Mouse (Mus musculus): ENCODE measurements around the gene Gtse1. TPM values are rescaled to one million over a fixed set of nuclear protein-coding genes. Genes with fewer than 3 reads are reported as not detected.

Gtse1 gene
- total and polyA plus RNA-seq, 3 experiments, result 26.3 to 99.4 (median 54.3) TPM

DNA sequence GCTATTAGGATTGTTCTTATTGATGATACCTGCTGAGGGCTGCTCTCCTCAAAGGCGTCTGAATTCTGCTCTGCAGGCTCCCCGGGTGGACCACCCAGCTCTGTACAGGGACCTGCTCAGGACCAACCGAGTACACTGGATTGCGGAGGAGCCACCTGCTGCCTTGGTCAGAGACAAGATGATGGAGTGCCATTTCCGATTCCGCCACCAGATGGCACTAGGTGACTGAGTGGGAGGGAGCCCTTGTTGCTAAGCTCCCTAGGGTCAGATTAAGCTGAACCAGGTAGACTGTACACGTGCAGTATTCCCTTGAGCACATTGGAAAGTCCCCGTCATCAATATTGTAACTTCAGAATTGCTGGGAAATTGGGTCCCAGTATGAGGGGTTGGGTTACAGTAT lies 36.7 kb downstream of the Gtse1 start:
- Histone ChIP-seq H3K4me3 (ENCODE audit: low read depth, low read length) (no peak overlapping the region), H3K36me3 (replicated peaks) (peaks cover 100% of the 10 kb centered on the region), H3K9me3 (replicated peaks) (no peaks in the 10 kb centered on the region), H3K27me3 (ENCODE audit: insufficient read depth, low read length) (no peaks in the 10 kb centered on the region), H3K4me1 (ENCODE audit: insufficient read depth, low read depth, low read length) (peaks cover 9% of the 10 kb centered on the region; the same call in 1 of the 2 replicates)
- DNase-seq (ENCODE audit: low spot score) (peak; percentile 57), ATAC-seq (ENCODE audit: extremely low read depth, insufficient number of reproducible peaks, low FRiP score, poor library complexity, severe bottlenecking) (peak; percentile 32; the same call in 1 of the 2 replicates)
- no peak for TF ChIP-seq GATA2 (IDR thresholded peaks at IDR 0.05; ENCODE audit: borderline replicate concordance, low read depth, low read length)
- TF ChIP-seq TAL1 (conservative IDR thresholded peaks at IDR 0.05; ENCODE audit: low read depth, low read length), result no peak
- TF ChIP-seq GATA1 (IDR thresholded peaks at IDR 0.05; ENCODE audit: borderline replicate concordance, low read length), result no peak
- peak; percentile 93 for TF ChIP-seq CTCF (IDR thresholded peaks at IDR 0.05; ENCODE audit: low read depth, low read length)
- TF ChIP-seq POLR2AphosphoS5 (IDR thresholded peaks at IDR 0.05; ENCODE audit: insufficient replicate concordance, low read depth, low read length), result no peak

DNA sequence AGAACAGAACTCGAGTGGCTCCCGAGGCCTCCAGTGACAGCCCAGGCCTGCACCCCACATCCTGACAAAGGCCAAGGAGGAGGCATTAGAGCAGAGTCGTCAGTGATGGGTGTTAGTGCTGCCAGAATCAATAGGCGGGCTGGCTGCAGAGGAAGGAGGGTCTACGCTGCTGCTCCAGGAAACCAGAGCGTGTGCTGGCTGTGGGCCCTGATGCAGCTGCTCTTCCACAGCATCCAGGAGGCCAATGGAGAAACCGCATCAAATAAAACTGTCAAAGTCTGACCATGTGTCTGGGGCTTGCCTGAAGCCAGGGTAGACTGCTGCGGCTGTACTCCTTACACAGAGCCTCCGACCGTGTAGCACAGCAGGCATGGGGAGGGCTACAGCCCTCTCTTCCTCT lies 37.6 kb downstream of the Gtse1 start:
- DNase-seq (ENCODE audit: low spot score) (no peak), ATAC-seq (ENCODE audit: extremely low read depth, insufficient number of reproducible peaks, low FRiP score, poor library complexity, severe bottlenecking) (no peak)
- Histone ChIP-seq H3K27me3 (ENCODE audit: insufficient read depth, low read length) (no peaks in the 10 kb centered on the region), H3K4me1 (ENCODE audit: insufficient read depth, low read depth, low read length) (peaks cover 17% of the 10 kb centered on the region), H3K4me3 (ENCODE audit: low read depth, low read length) (no peak overlapping the region), H3K9me3 (replicated peaks) (no peaks in the 10 kb centered on the region), H3K36me3 (replicated peaks) (peaks cover 100% of the 10 kb centered on the region)
- TF ChIP-seq POLR2AphosphoS5 (IDR thresholded peaks at IDR 0.05; ENCODE audit: insufficient replicate concordance, low read depth, low read length), result no peak
- no peak for TF ChIP-seq GATA2 (IDR thresholded peaks at IDR 0.05; ENCODE audit: borderline replicate concordance, low read depth, low read length)
- TF ChIP-seq CTCF (IDR thresholded peaks at IDR 0.05; ENCODE audit: low read depth, low read length), result no peak
- no peak for TF ChIP-seq GATA1 (IDR thresholded peaks at IDR 0.05; ENCODE audit: borderline replicate concordance, low read length)
- TF ChIP-seq TAL1 (conservative IDR thresholded peaks at IDR 0.05; ENCODE audit: low read depth, low read length), result no peak

DNA sequence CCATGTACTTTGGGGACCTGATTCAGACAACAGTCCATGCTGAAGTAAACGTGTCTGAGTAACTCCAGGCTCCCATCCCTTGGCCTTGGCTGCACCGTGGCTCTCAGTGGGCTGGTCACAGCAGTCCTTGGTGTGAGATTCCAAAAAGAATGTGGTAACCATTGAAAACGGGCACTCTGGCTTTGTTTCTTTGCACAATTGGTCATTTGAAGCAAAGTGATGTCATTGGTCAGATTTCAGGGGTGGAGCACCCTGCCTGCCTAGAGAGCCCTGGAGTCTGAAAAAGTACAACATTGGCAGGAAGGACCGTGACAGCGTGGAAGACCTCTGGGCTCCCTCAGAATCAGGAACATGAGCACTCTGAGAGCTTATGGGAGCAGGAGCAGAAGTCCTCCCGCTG lies 39.9 kb downstream of the Gtse1 start:
- DNase-seq (ENCODE audit: low spot score), result no peak
- Histone ChIP-seq H3K27me3 (ENCODE audit: insufficient read depth, low read length) (peaks cover 2% of the 10 kb centered on the region; the same call in 1 of the 2 replicates), H3K9me3 (replicated peaks) (no peaks in the 10 kb centered on the region), H3K4me3 (ENCODE audit: low read depth, low read length) (no peak overlapping the region), H3K4me1 (ENCODE audit: insufficient read depth, low read depth, low read length) (peaks cover 34% of the 10 kb centered on the region), H3K36me3 (replicated peaks) (peaks cover 91% of the 10 kb centered on the region)
- TF ChIP-seq GATA2 (IDR thresholded peaks at IDR 0.05; ENCODE audit: borderline replicate concordance, low read depth, low read length) (no peak), CTCF (IDR thresholded peaks at IDR 0.05; ENCODE audit: low read depth, low read length) (no peak), POLR2AphosphoS5 (IDR thresholded peaks at IDR 0.05; ENCODE audit: insufficient replicate concordance, low read depth, low read length) (no peak), TAL1 (conservative IDR thresholded peaks at IDR 0.05; ENCODE audit: low read depth, low read length) (no peak), GATA1 (IDR thresholded peaks at IDR 0.05; ENCODE audit: borderline replicate concordance, low read length) (no peak)
- ATAC-seq (ENCODE audit: extremely low read depth, insufficient number of reproducible peaks, low FRiP score, poor library complexity, severe bottlenecking), result no peak

DNA sequence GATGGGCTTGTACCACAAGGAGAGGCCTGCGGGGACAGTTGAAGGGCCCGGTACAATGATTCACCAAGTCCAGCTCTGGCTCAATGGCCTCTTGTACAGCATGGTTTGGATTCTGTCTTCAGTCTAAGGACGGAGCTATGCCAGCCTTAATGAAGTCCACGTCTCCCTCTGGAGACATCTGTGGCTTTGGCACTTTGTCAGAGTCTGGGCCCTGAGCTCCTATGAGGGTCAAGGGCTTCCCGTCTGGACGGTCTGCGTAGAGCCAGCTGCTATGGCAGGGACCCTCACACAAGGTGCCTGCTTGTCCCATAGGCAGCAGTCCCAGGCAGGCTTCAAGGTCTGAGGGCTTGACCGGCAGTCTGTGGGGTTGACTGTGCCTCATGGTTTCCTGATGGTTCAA lies 40.8 kb downstream of the Gtse1 start:
- Histone ChIP-seq H3K4me1 (ENCODE audit: insufficient read depth, low read depth, low read length) (peaks cover 42% of the 10 kb centered on the region), H3K4me3 (ENCODE audit: low read depth, low read length) (no peak overlapping the region), H3K27me3 (ENCODE audit: insufficient read depth, low read length) (peaks cover 5% of the 10 kb centered on the region; the same call in 1 of the 2 replicates), H3K9me3 (replicated peaks) (no peaks in the 10 kb centered on the region), H3K36me3 (replicated peaks) (peaks cover 88% of the 10 kb centered on the region)
- DNase-seq (ENCODE audit: low spot score) (no peak), ATAC-seq (ENCODE audit: extremely low read depth, insufficient number of reproducible peaks, low FRiP score, poor library complexity, severe bottlenecking) (no peak)
- TF ChIP-seq GATA1 (IDR thresholded peaks at IDR 0.05; ENCODE audit: borderline replicate concordance, low read length) (no peak), TAL1 (conservative IDR thresholded peaks at IDR 0.05; ENCODE audit: low read depth, low read length) (no peak), GATA2 (IDR thresholded peaks at IDR 0.05; ENCODE audit: borderline replicate concordance, low read depth, low read length) (no peak), CTCF (IDR thresholded peaks at IDR 0.05; ENCODE audit: low read depth, low read length) (no peak), POLR2AphosphoS5 (IDR thresholded peaks at IDR 0.05; ENCODE audit: insufficient replicate concordance, low read depth, low read length) (no peak)

DNA sequence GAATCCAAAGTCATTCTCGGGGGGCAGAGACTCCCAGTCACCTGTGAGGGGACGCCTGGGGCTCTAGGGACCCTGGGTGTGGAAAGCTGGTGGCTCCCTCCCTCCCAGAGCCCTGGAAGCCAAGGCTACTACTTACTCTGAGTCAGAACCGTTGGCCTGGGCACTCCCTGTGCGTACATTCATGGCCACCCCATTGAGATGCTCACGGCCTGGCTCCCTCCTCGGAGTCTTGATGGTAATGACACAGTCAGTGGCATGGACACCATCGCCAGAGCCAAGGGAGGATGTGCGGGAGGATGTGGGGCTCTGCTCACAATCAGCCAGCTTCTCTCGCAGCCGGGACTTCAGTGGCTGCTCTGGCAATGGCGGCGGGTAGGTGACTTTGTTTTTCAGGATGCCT lies 41.3 kb downstream of the Gtse1 start:
- ATAC-seq (ENCODE audit: extremely low read depth, insufficient number of reproducible peaks, low FRiP score, poor library complexity, severe bottlenecking) (no peak), DNase-seq (ENCODE audit: low spot score) (no peak)

DNA sequence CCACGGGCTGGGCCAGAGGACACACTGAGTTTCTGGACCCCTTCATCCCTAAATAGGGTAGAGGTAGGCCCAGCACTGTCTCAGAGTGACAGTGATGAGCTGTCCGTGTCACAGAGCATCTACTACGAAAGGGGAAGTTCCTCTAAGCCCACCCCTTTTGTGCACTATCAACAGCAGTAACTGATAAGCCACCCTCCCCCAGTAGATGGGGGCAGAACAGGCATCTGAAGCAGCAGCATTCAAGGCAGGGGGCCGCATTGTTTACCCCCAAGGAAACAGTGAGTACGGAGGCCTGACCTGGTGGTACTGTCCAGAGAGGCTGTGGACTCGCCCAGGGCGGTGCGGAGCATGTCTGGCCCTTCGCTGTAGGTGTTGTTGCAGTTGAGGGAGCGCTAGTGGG lies 43.0 kb downstream of the Gtse1 start:
- Histone ChIP-seq H3K4me3 (ENCODE audit: low read depth, low read length) (peak overlapping the region; percentile 61; the same call in 1 of the 2 replicates), H3K4me1 (ENCODE audit: insufficient read depth, low read depth, low read length) (peaks cover 46% of the 10 kb centered on the region), H3K36me3 (replicated peaks) (peaks cover 72% of the 10 kb centered on the region), H3K27me3 (ENCODE audit: insufficient read depth, low read length) (peaks cover 14% of the 10 kb centered on the region; the same call in 1 of the 2 replicates), H3K9me3 (replicated peaks) (no peaks in the 10 kb centered on the region)
- peak; percentile 86 for ATAC-seq (ENCODE audit: extremely low read depth, insufficient number of reproducible peaks, low FRiP score, poor library complexity, severe bottlenecking)
- TF ChIP-seq CTCF (IDR thresholded peaks at IDR 0.05; ENCODE audit: low read depth, low read length), result no peak
- DNase-seq (ENCODE audit: low spot score), result peak; percentile 85

More for the DNA sequence above, 41.3 kb downstream of the Gtse1 start:
- peaks cover 42% of the 10 kb centered on the region for H3K4me1 ChIP-seq (ENCODE audit: insufficient read depth, low read depth, low read length)
- no peaks in the 10 kb centered on the region for H3K9me3 ChIP-seq (replicated peaks)
- H3K4me3 ChIP-seq (ENCODE audit: low read depth, low read length), result no peak overlapping the region
- TF ChIP-seq CTCF (IDR thresholded peaks at IDR 0.05; ENCODE audit: low read depth, low read length) (no peak), POLR2AphosphoS5 (IDR thresholded peaks at IDR 0.05; ENCODE audit: insufficient replicate concordance, low read depth, low read length) (no peak), TAL1 (conservative IDR thresholded peaks at IDR 0.05; ENCODE audit: low read depth, low read length) (no peak), GATA2 (IDR thresholded peaks at IDR 0.05; ENCODE audit: borderline replicate concordance, low read depth, low read length) (no peak)
- peaks cover 8% of the 10 kb centered on the region; the same call in 1 of the 2 replicates for H3K27me3 ChIP-seq (ENCODE audit: insufficient read depth, low read length)
- H3K36me3 ChIP-seq (replicated peaks), result peaks cover 87% of the 10 kb centered on the region
